Mouse (Mus musculus) CD4-positive, CD25-positive, alpha-beta regulatory T cell, adult 2 months (primary cell): ENCODE results near the gene Vmn1r47.
"Not testable (repeated sequence)": the region's sequence is repeated elsewhere in the genome, so short reads cannot be mapped to it uniquely, and the experiment has no call there.

Source experiments
- DNase-seq: peaks from one replicate; pipeline ENCODE4 v3.0.0-alpha.2; 2012; ENCODE audit warnings: low read depth, low spot score

Gene Vmn1r47

DNA sequence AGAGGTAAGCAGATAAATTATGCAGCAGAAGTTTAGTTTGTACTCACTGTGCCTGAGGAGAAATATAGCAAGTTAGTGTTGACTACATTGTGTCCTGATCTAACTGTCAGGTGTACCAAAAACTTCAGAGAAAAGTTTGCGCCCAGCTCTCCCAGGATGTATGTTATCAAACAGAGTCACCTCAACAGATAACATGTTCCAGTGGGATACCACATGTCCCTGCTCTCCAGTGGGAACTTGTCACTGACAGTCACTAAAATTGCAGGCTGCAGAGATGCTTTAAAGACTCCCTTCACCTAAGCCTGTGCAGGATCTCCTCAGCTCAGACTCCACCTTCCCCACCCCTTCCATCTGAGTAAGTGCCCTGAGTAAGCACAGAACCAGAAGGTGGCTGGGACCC is at the start of gene Vmn1r47:
Vmn1r47 (plus strand) TSS at position 301 of the 400 bp plus-strand sequence.
- DNase-seq: not testable (repeated sequence)

GRCm38 (mm10) chr6:89966341-89966740 is 49.6 kb upstream of the Vmn1r47 start:
- no peak for DNase-seq

DNA sequence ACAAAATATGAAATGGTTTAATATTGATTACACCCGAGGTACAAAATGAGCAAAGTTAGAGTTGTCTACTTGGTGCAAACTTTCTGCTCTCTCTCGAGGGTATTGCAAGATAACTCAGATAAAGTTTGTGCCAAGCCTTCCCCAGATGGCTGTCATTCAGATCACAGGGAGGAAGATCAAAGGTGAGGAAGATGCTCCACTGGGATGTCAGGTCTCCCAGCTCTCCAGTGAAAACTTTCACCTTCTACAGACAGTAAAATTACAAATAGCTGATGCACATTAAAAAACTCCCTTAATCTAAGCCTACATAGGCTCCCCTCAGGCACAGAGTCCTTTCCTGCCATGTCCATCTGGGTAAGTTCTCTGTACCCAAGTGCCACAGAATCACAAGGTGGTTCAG is 46.9 kb upstream of the Vmn1r47 start, which contains the start of gene Vmn1r46:
Vmn1r46 (plus strand) TSS at position 301 of the 400 bp plus-strand sequence.
- DNase-seq: no peak

- no peak for DNase-seq
These were observed 30.0 kb upstream of the Vmn1r47 start for GRCm38 (mm10) chr6:89985989-89986388.

- not testable (repeated sequence) for DNase-seq
These were observed 20.8 kb downstream of the Vmn1r47 start, which contains the start of gene Vmn1r48 for GRCm38 (mm10) chr6:90036741-90037140. Vmn1r48 (minus strand) TSS chr6:90036841.
